Mouse (Mus musculus) heart, postnatal 14 days (tissue): ENCODE results near the gene Slc16a7. TPM values are rescaled to one million over a fixed set of nuclear protein-coding genes. Genes with fewer than 3 reads are reported as not detected.

Experiments used
- DNase-seq, 2 experiments: peaks; one replicate each; pipeline ENCODE4 v3.0.0; 2021 to 2022
- intact Hi-C: fragments of 180-260 bp; cut with DNase I; formaldehyde crosslinking; loops from one replicate; pipeline ENCODE4 v1.15.1; 2025
- total RNA-seq, 2 experiments: library from RNA; stranded (reverse); gene quantifications; 2 replicates each; pipeline ENCODE4 v1.2.3; 2021

Slc16a7 gene
- total RNA-seq, 2 experiments from 2014 or later, result 10.8 to 11.2 TPM

GRCm38 (mm10) chr10:125328331-125329063 is 60.8 kb downstream of the Slc16a7 start:
- intact Hi-C loops, result no loop called here
- no peak for DNase-seq

GRCm38 (mm10) chr10:125324871-125325565 is 64.2 kb downstream of the Slc16a7 start:
- intact Hi-C loops, result no loop called here

GRCm38 (mm10) chr10:125324149-125324834 is 65.0 kb downstream of the Slc16a7 start:
- DNase-seq, result no peak
- intact Hi-C loops, result no loop called here

More at GRCm38 (mm10) chr10:125324871-125325565, 64.2 kb downstream of the Slc16a7 start:
- no peak for DNase-seq

- intact Hi-C loops, result no loop called here
- DNase-seq, result peak; percentile 21 to 22
Measured at GRCm38 (mm10) chr10:125321446-125322428, 67.5 kb downstream of the Slc16a7 start.

GRCm38 (mm10) chr10:125317317-125317716 is 71.9 kb downstream of the Slc16a7 start:
- peak; percentile 22 to 26 for DNase-seq
- intact Hi-C loops, result no loop called here

GRCm38 (mm10) chr10:125310855-125311254 is 78.4 kb downstream of the Slc16a7 start:
- intact Hi-C loops, result no loop called here
- no peak for DNase-seq

- intact Hi-C loops, result no loop called here
- DNase-seq, result no peak
Measured at GRCm38 (mm10) chr10:125298036-125298435, 91.2 kb downstream of the Slc16a7 start.

GRCm38 (mm10) chr10:125290320-125290719 is 98.9 kb downstream of the Slc16a7 start:
- DNase-seq, result no peak
- intact Hi-C loops, result no loop called here

GRCm38 (mm10) chr10:125288560-125288959 is 100.7 kb downstream of the Slc16a7 start:
- no peak for DNase-seq
- intact Hi-C loops, result no loop called here

- intact Hi-C loops, result no loop called here
- no peak for DNase-seq
Measured at GRCm38 (mm10) chr10:125285386-125285785, 103.9 kb downstream of the Slc16a7 start.

GRCm38 (mm10) chr10:125275149-125275848 is 114.0 kb downstream of the Slc16a7 start:
- intact Hi-C loops, result no loop called here

GRCm38 (mm10) chr10:125274519-125275148 is 114.6 kb downstream of the Slc16a7 start:
- intact Hi-C loops, result no loop called here
- no peak for DNase-seq

More at GRCm38 (mm10) chr10:125275149-125275848, 114.0 kb downstream of the Slc16a7 start:
- no peak for DNase-seq

- DNase-seq, result no peak
- intact Hi-C loops, result no loop called here
Measured at GRCm38 (mm10) chr10:125273759-125274158, 115.5 kb downstream of the Slc16a7 start.

- intact Hi-C loops, result no loop called here
- no peak for DNase-seq
Measured at GRCm38 (mm10) chr10:125271448-125271847, 117.8 kb downstream of the Slc16a7 start.

GRCm38 (mm10) chr10:125270266-125270665 is 119.0 kb downstream of the Slc16a7 start:
- intact Hi-C loops, result no loop called here
- no peak for DNase-seq

- intact Hi-C loops, result loop anchor here (10.0 kb wide), 1 partner anchor 118 kb away; the partner anchor contains the start of gene Slc16a7
- DNase-seq, result no peak
Measured at GRCm38 (mm10) chr10:125266322-125266721, 122.9 kb downstream of the Slc16a7 start.

- intact Hi-C loops, result loop anchor here (2.0 to 10.0 kb wide), 3 partner anchors 119 to 273 kb away; partner anchors contain the start of gene Slc16a7
- DNase-seq, result peak in 1 of 2 experiments; percentile 11
Measured at GRCm38 (mm10) chr10:125265901-125266300, 123.4 kb downstream of the Slc16a7 start.

- DNase-seq, result peak in 1 of 2 experiments; percentile 10
- intact Hi-C loops, result loop anchor here (2.0 to 10.0 kb wide), 3 partner anchors 119 to 273 kb away; partner anchors contain the start of gene Slc16a7
Measured at GRCm38 (mm10) chr10:125265467-125265866, 123.8 kb downstream of the Slc16a7 start.
